Mouse (Mus musculus) heart, embryonic 11.5 days (tissue): ENCODE measurements around the gene Smyd2. TPM values are rescaled to one million over a fixed set of nuclear protein-coding genes. Genes with fewer than 3 reads are reported as not detected.

ENCODE experiments used
- ATAC-seq: fragments of 200-750 bp; cut with Nextera tagmentation; replicated peaks from 2 replicates; pipeline ENCODE4 v1.8.0; 2017; ENCODE audit warnings: moderate library complexity; ENCODE audit not compliant: insufficient number of reproducible peaks, low FRiP score, low TSS enrichment
- H3K27ac ChIP-seq: fragments of 300-500 bp; sonication (generic); 2 replicates; pipeline ENCODE4 v1.5.1; 2014; ENCODE audit warnings: mild to moderate bottlenecking, low read depth, low read length
- H3K27me3 ChIP-seq: fragments of 300-500 bp; sonication (generic); 2 replicates; pipeline ENCODE4 v1.6.1; 2014; ENCODE audit warnings: mild to moderate bottlenecking, low read length, mixed read lengths; ENCODE audit not compliant: control insufficient read depth, insufficient read depth
- H3K36me3 ChIP-seq: fragments of 300-500 bp; sonication (generic); 2 replicates; pipeline ENCODE4 v1.6.1; 2014; ENCODE audit warnings: mild to moderate bottlenecking, low read length, moderate library complexity, mixed read lengths; ENCODE audit not compliant: control insufficient read depth, insufficient read depth
- H3K4me1 ChIP-seq: fragments of 300-500 bp; sonication (generic); 2 replicates; pipeline ENCODE4 v1.6.1; 2014; ENCODE audit warnings: low read length; ENCODE audit not compliant: control insufficient read depth, insufficient read depth
- H3K4me2 ChIP-seq: fragments of 300-500 bp; sonication (generic); 2 replicates; pipeline ENCODE4 v1.6.1; 2014; ENCODE audit warnings: mild to moderate bottlenecking, moderate library complexity
- H3K4me3 ChIP-seq: fragments of 300-500 bp; sonication (generic); 2 replicates; pipeline ENCODE4 v1.5.1; 2014; ENCODE audit warnings: low read depth, low read length
- H3K9ac ChIP-seq: fragments of 300-500 bp; sonication (generic); 2 replicates; pipeline ENCODE4 v1.6.1; 2014; ENCODE audit warnings: mild to moderate bottlenecking, low read depth, low read length, moderate library complexity
- H3K9me3 ChIP-seq: fragments of 300-500 bp; sonication (generic); replicated peaks from 2 replicates; pipeline ENCODE4 v1.6.1; 2016; ENCODE audit warnings: low read length; ENCODE audit not compliant: control insufficient read depth
- WGBS: fragments of 180-500 bp; shearing (Covaris S2); extraction: QIAGEN DNeasy Blood & Tissue Kit; methylation state at CpG from one replicate; pipeline ENCODE4 v1.1.7; 2014; ENCODE audit not compliant: insufficient replicate concordance; 5-methylcytosine and 5-hydroxymethylcytosine counted together
- polyA plus RNA-seq: library from polyadenylated mRNA; unstranded; fragments of >200 nt; fragmentation: Nextera tagmentation; extraction: Ambion mirVana; gene quantifications from 2 replicates; pipeline ENCODE4 v1.2.1, GENCODE M21; 2014

The Smyd2 gene
- polyA plus RNA-seq, 1 experiment from 2014 or later, result 150 TPM

DNA sequence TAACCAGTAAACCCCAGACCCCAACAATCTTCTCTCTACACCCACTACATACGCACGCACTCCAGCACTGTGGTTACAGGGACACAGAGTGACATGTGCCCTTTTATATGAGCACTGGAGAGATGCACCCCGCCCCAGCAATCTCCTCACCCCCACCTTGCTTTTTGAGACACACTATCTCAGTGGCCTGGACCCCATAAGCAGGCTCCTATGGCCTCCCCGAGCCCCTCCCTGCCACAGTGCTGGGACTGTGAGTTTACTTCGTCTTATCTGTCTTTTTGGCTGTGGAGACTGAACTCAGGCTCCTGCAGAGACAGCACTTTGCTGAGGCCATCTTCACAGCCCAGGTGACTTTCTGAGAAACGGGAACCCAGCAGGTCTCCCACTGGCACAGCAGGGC is 36.2 kb downstream of the Smyd2 start:
- H3K4me1 ChIP-seq, result peaks cover 21% of the 10 kb centered on the region
- H3K4me2 ChIP-seq, result no peak overlapping the region
- no peak for ATAC-seq
- peaks cover 7% of the 10 kb centered on the region; the same call in 1 of the 2 replicates for H3K36me3 ChIP-seq
- H3K27me3 ChIP-seq, result no peaks in the 10 kb centered on the region
- H3K27ac ChIP-seq, result no peak overlapping the region
- WGBS, result 63% methylated on average over 6 of the region's 6 CpGs
- H3K4me3 ChIP-seq, result no peak overlapping the region
- no peak overlapping the region for H3K9ac ChIP-seq
- no peaks in the 10 kb centered on the region for H3K9me3 ChIP-seq

DNA sequence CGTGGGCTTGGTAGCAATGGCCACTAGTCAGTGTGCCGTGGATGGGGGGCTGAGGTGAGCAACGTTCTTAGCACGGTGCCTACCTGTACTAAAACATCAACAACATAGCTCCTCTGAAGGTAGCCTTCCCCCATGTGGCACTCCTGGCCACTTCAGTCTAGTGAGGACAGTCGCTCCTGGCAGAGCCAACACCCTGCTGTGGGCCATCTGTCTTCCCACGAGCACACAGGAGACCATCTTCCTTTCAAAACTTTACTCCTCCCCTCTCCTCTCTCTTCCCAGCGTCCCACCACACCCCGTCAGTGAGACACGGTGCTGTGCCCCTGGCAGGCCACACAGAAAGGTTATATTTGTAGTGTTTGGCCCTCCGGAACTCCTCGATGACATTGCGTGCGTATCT is 37.2 kb downstream of the Smyd2 start:
- Histone ChIP-seq H3K4me3 (no peak overlapping the region), H3K36me3 (peaks cover 7% of the 10 kb centered on the region; the same call in 1 of the 2 replicates), H3K9me3 (no peaks in the 10 kb centered on the region), H3K9ac (no peak overlapping the region), H3K4me1 (peaks cover 24% of the 10 kb centered on the region), H3K4me2 (no peak overlapping the region), H3K27ac (no peak overlapping the region), H3K27me3 (no peaks in the 10 kb centered on the region)
- WGBS, result 69% methylated on average over 13 of the region's 13 CpGs
- ATAC-seq, result no peak

DNA sequence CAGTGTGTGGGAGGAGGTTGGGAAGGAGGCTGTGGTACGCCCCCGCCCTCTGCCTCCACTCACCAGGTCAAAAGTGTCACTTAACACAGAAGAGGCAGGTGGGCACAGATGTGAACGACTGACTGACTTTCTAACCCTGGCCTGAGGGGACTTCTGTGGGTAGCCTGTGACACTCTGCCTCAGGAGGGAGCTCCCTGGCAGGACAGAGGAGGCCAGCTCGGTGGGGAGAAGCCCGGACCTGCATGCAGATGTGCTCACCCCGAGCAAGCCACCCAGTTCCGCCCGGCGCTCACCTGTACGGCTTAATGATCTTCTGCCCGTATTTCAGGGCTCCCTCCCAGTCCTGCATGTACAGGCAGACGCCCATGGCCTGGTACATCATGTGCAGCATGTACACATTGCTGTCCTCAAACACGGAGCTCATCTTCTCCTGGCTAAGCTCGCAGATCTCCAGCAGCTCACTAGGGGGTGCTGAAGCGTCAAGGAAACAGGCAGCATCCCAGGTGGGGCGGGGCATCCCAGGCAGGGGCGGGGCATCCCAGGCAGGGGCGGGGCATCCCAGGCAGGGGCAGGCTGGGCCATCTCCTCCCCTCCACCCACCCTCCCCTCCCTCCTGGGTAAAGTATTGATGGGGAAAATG is 38.5 kb downstream of the Smyd2 start:
- H3K4me1 ChIP-seq, result peaks cover 19% of the 10 kb centered on the region
- no peaks in the 10 kb centered on the region for H3K27me3 ChIP-seq
- no peak overlapping the region for H3K27ac ChIP-seq
- H3K9ac ChIP-seq, result no peak overlapping the region
- WGBS, result 49% methylated on average over 18 of the region's 18 CpGs
- peaks cover 7% of the 10 kb centered on the region; the same call in 1 of the 2 replicates for H3K36me3 ChIP-seq
- H3K4me3 ChIP-seq, result no peak overlapping the region
- ATAC-seq, result no peak
- H3K9me3 ChIP-seq, result no peaks in the 10 kb centered on the region
- no peak overlapping the region for H3K4me2 ChIP-seq

DNA sequence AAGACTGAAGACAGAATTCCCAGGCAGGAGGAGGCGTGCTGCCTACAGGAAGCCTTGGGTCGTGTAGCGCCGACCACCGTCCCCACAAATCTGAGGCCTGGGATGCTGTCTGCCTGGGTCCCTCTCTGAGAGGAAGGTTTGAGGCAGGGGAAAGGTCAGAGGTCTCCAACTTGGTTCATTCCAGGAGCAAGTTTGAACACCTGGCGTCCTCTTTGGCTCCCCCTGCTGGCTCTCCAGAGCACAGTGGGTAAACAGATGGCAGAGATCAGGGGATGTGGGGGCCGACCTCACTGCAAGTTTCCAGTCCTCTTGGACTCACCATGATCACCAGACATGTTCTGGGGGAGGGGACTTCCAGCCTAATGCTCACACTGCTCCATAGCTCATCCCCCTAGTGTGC is 39.3 kb downstream of the Smyd2 start:
- no peak overlapping the region for H3K4me2 ChIP-seq
- no peaks in the 10 kb centered on the region for H3K9me3 ChIP-seq
- H3K36me3 ChIP-seq, result peaks cover 7% of the 10 kb centered on the region; the same call in 1 of the 2 replicates
- H3K4me1 ChIP-seq, result peaks cover 15% of the 10 kb centered on the region
- 64% methylated on average over 7 of the region's 7 CpGs for WGBS
- no peaks in the 10 kb centered on the region for H3K27me3 ChIP-seq
- H3K4me3 ChIP-seq, result no peak overlapping the region
- H3K9ac ChIP-seq, result no peak overlapping the region
- no peak; the same call in 1 of the 2 replicates for ATAC-seq
- H3K27ac ChIP-seq, result no peak overlapping the region

DNA sequence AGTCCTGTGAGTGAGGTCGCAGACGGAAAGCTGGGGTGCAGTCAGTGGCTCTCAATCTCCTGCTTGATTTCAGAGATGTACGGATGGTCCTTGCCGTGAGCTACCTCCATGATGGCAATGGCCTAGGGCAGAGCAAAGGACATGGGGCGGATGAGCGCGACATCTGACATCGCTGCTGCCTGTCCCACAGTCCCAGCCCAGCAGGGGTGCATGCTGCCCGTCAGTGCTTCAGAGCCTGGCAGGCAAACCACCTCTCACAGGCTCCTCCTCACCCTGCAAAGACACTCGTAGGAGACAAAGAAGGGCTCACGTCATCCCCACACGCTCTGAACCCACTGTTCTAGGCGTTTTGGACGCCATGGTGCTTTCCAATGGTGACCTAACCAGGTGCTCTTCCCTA is 41.4 kb downstream of the Smyd2 start:
- WGBS, result 76% methylated on average over 14 of the region's 14 CpGs
- Histone ChIP-seq H3K9me3 (no peaks in the 10 kb centered on the region), H3K4me2 (no peak overlapping the region), H3K36me3 (peaks cover 7% of the 10 kb centered on the region; the same call in 1 of the 2 replicates), H3K27ac (no peak overlapping the region), H3K27me3 (no peaks in the 10 kb centered on the region), H3K4me1 (peaks cover 29% of the 10 kb centered on the region), H3K4me3 (no peak overlapping the region), H3K9ac (no peak overlapping the region)
- no peak for ATAC-seq

- Histone ChIP-seq H3K4me2 (no peak overlapping the region), H3K36me3 (peaks cover 6% of the 10 kb centered on the region; the same call in 1 of the 2 replicates), H3K27me3 (no peaks in the 10 kb centered on the region), H3K4me1 (peaks cover 37% of the 10 kb centered on the region), H3K9ac (0 out of 2 replicates have a peak overlapping the region, but pooled peaks have one; percentile 24), H3K4me3 (no peak overlapping the region), H3K27ac (peak overlapping the region; percentile 71; the same call in 1 of the 2 replicates), H3K9me3 (no peaks in the 10 kb centered on the region)
- 64% methylated on average over 8 of the region's 8 CpGs for WGBS
- peak; percentile 42; the same call in 1 of the 2 replicates for ATAC-seq
These were observed 42.2 kb downstream of the Smyd2 start for GRCm38 (mm10) chr1:189879965-189880364.

GRCm38 (mm10) chr1:189879212-189879611 is 43.0 kb downstream of the Smyd2 start:
- no peak overlapping the region for H3K4me2 ChIP-seq
- H3K27ac ChIP-seq, result peak overlapping the region; percentile 71
- 64% methylated on average over 2 of the region's 2 CpGs for WGBS
- ATAC-seq, result 0 out of 2 replicates have a peak, but pooled peaks have one; percentile 12
- peaks cover 39% of the 10 kb centered on the region for H3K4me1 ChIP-seq
- no peak overlapping the region for H3K9ac ChIP-seq
- no peaks in the 10 kb centered on the region for H3K9me3 ChIP-seq
- H3K4me3 ChIP-seq, result no peak overlapping the region
- H3K27me3 ChIP-seq, result no peaks in the 10 kb centered on the region
- H3K36me3 ChIP-seq, result peaks cover 3% of the 10 kb centered on the region; the same call in 1 of the 2 replicates

- Histone ChIP-seq H3K27me3 (no peaks in the 10 kb centered on the region), H3K9ac (no peak overlapping the region), H3K4me3 (no peak overlapping the region), H3K4me2 (peak overlapping the region; percentile 12), H3K27ac (peak overlapping the region; percentile 22; the same call in 1 of the 2 replicates), H3K36me3 (peaks cover 2% of the 10 kb centered on the region; the same call in 1 of the 2 replicates), H3K4me1 (peaks cover 41% of the 10 kb centered on the region), H3K9me3 (no peaks in the 10 kb centered on the region)
- 48% methylated on average over 8 of the region's 8 CpGs for WGBS
- ATAC-seq, result no peak
These were observed 46.0 kb downstream of the Smyd2 start for GRCm38 (mm10) chr1:189876162-189876561.

DNA sequence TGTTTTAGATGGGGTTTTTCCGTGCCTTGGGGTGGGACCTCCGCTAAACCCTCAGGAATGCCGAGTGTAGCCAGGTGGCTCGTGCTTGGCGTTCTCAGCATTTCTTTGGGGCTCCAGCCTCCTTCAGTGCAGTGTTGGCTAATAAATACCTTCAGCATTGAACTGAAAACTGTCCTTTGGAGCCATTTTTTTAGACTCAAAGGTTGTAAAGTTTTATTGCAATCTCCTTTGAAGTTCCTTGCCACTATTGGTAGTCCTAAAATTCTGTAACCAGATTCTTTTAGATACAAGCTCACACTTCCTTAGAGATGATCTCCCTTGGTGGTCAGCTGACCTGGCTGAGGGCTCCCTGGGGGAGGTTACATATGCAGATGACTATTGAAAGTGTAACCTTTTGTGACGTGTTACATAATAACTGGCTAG is 46.7 kb downstream of the Smyd2 start:
- Histone ChIP-seq H3K27ac (no peak overlapping the region), H3K9ac (peak overlapping the region; percentile 6; the same call in 1 of the 2 replicates), H3K27me3 (no peaks in the 10 kb centered on the region), H3K36me3 (no peaks in the 10 kb centered on the region; the same call in 1 of the 2 replicates), H3K4me2 (no peak overlapping the region), H3K4me3 (no peak overlapping the region), H3K4me1 (peaks cover 39% of the 10 kb centered on the region), H3K9me3 (no peaks in the 10 kb centered on the region)
- ATAC-seq, result no peak
- WGBS, result 30% methylated on average over 6 of the region's 6 CpGs
